Mouse (Mus musculus) cerebellum, adult 2 months (tissue): ENCODE data around the gene Rbms3.

Experiments used
- CTCF ChIP-seq: fragments of 200-500 bp; IDR thresholded peaks from 2 replicates; pipeline ENCODE4 v1.5.1; 2011; ENCODE audit warnings: low read depth, mild to moderate bottlenecking, control low read depth, low read length, moderate library complexity, borderline replicate concordance; ENCODE audit not compliant: insufficient read depth
- POLR2A ChIP-seq: fragments of 200-500 bp; IDR thresholded peaks from 2 replicates; pipeline ENCODE4 v1.6.1; 2011; ENCODE audit warnings: low read length, control low read depth, borderline replicate concordance; ENCODE audit not compliant: insufficient read depth

- TF ChIP-seq POLR2A (no peak), CTCF (no peak)
Measured at GRCm38 (mm10) chr9:117139971-117140370, 489.7 kb downstream of the Rbms3 start.
